Mouse (Mus musculus) cerebellum, adult 11 months (tissue): ENCODE measurements around the gene Cdk5rap1.

ENCODE experiments used
- DNase-seq: peaks from one replicate; pipeline ENCODE4 v3.0.0; 2022

Gene Cdk5rap1

GRCm38 (mm10) chr2:154372842-154373500 lies at the start of gene Cdk5rap1:
Gene Cdk5rap1 (minus strand): TSS chr2:154373010.
- no peak for DNase-seq

- no peak for DNase-seq
These were observed 49.4 kb upstream of the Cdk5rap1 start for GRCm38 (mm10) chr2:154422181-154422580.

GRCm38 (mm10) chr2:154420942-154421731 lies 48.3 kb upstream of the Cdk5rap1 start:
- peak; percentile 58 for DNase-seq

GRCm38 (mm10) chr2:154419631-154420515 lies 47.1 kb upstream of the Cdk5rap1 start:
- DNase-seq: no peak

GRCm38 (mm10) chr2:154418001-154418400 lies 45.2 kb upstream of the Cdk5rap1 start:
- DNase-seq: no peak

GRCm38 (mm10) chr2:154417107-154417506 lies 44.3 kb upstream of the Cdk5rap1 start:
- peak; percentile 66 for DNase-seq

- DNase-seq: peak; percentile 44
These were observed 39.3 kb upstream of the Cdk5rap1 start for GRCm38 (mm10) chr2:154412018-154412666.

- no peak for DNase-seq
These were observed 37.5 kb upstream of the Cdk5rap1 start for GRCm38 (mm10) chr2:154410355-154410754.

- peak; percentile 79 for DNase-seq
These were observed 35.0 kb upstream of the Cdk5rap1 start, which contains the start of gene Snta1 for GRCm38 (mm10) chr2:154407643-154408445. Gene Snta1 (minus strand): TSS chr2:154408099.

- DNase-seq: no peak
These were observed 34.3 kb upstream of the Cdk5rap1 start for GRCm38 (mm10) chr2:154407063-154407642.

- DNase-seq: no peak
These were observed 32.7 kb upstream of the Cdk5rap1 start for GRCm38 (mm10) chr2:154405447-154405994.

GRCm38 (mm10) chr2:154402811-154403210 lies 30.0 kb upstream of the Cdk5rap1 start:
- DNase-seq: no peak

GRCm38 (mm10) chr2:154401976-154402375 lies 29.2 kb upstream of the Cdk5rap1 start:
- no peak for DNase-seq

GRCm38 (mm10) chr2:154399325-154399724 lies 26.5 kb upstream of the Cdk5rap1 start:
- DNase-seq: no peak

GRCm38 (mm10) chr2:154398267-154398666 lies 25.5 kb upstream of the Cdk5rap1 start:
- DNase-seq: no peak

- DNase-seq: no peak
These were observed 23.7 kb upstream of the Cdk5rap1 start for GRCm38 (mm10) chr2:154396529-154396928.

GRCm38 (mm10) chr2:154394602-154395001 lies 21.8 kb upstream of the Cdk5rap1 start:
- DNase-seq: peak; percentile 33

- peak; percentile 35 for DNase-seq
These were observed 17.6 kb upstream of the Cdk5rap1 start for GRCm38 (mm10) chr2:154390180-154390964.

GRCm38 (mm10) chr2:154379103-154379502 lies 6.3 kb upstream of the Cdk5rap1 start:
- no peak for DNase-seq
